Mouse (Mus musculus) adrenal gland, postnatal 14 days (tissue): ENCODE data around the gene Olfr5. TPM values are rescaled to one million over a fixed set of nuclear protein-coding genes. Genes with fewer than 3 reads are reported as not detected.
"Not testable (repeated sequence)": the region's sequence is repeated elsewhere in the genome, so short reads cannot be mapped to it uniquely, and the experiment has no call there.

Experiments
- DNase-seq: peaks from one replicate; pipeline ENCODE4 v3.0.0; 2021; ENCODE audit warnings: mixed read lengths
- long read RNA-seq, 2 experiments: library from polyadenylated mRNA; stranded (forward); transcript quantifications; one replicate each; pipeline ENCODE4 v2.0.0; 2021
- total RNA-seq: library from RNA; stranded (reverse); gene quantifications from 2 replicates; pipeline ENCODE4 v1.2.3, GENCODE M21; 2021

Olfr5 gene
- total RNA-seq: not detected in 2 replicates
- long read RNA-seq, experiment 1: 0 reads
- long read RNA-seq, experiment 2: 0 reads

GRCm38 (mm10) chr7:6486841-6487240 lies at the start of gene Olfr5:
Olfr5 (minus strand) TSS chr7:6486941.
- no peak for DNase-seq

- DNase-seq: peak; percentile 9
Measured at GRCm38 (mm10) chr7:6526141-6526540, 39.4 kb upstream of the Olfr5 start.

DNA sequence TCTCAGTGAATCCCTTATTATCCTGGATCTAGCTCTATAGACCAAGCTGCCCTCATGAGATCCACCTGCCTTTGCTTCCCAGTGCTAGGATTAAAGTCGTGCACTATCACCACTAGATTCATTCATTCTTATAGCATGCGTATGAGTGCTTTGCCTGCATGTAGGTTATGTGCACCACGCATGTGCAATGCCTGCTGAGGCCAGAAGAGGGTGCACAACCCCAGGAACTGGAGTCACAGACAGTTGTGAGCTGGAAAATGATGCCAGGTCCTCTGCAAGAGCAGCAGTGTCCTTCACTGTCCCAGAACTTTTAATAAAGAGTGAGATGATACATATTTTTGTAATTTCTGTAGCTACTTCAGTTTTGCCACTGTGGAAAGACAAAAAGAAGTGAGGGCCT lies 38.3 kb upstream of the Olfr5 start:
- DNase-seq: no peak

- DNase-seq: no peak
Measured at GRCm38 (mm10) chr7:6522850-6523249, 36.1 kb upstream of the Olfr5 start, which contains the start of gene Olfr1349. Olfr1349 (minus strand) TSS chr7:6522950.

- DNase-seq: no peak
Measured at GRCm38 (mm10) chr7:6521666-6522065, 34.9 kb upstream of the Olfr5 start.

- no peak for DNase-seq
Measured at GRCm38 (mm10) chr7:6508648-6509047, 21.9 kb upstream of the Olfr5 start, which contains the start of gene Olfr1348. Olfr1348 (minus strand) TSS chr7:6508748.

DNA sequence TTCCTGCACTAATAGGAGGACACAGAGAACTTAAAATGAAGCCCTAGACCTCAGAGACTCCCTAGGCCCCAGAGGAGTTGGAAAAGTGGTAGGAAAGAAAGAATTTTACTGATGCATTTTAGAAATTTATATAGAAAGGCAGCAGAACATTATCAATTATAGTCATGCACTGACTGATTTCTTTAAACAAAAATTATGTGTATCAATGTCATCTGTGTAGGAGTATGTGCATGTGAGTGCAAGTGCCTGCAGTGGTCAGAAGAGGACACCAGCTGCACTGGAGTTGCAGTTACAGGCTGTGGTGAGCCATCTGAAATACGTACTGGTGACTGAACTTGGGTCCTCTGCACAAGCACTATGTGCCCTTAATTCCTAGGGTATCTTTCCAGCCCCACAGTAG lies 12.9 kb upstream of the Olfr5 start, which contains the start of gene Olfr1347:
Olfr1347 (minus strand) TSS at position 101 of the 400 bp plus-strand sequence.
- no peak for DNase-seq

- not testable (repeated sequence) for DNase-seq
Measured at GRCm38 (mm10) chr7:6477633-6478032, 9.1 kb downstream of the Olfr5 start.

GRCm38 (mm10) chr7:6466951-6467350 lies 19.8 kb downstream of the Olfr5 start, which contains the start of gene Olfr1346:
Olfr1346 (plus strand) TSS chr7:6467101.
- DNase-seq: no peak

GRCm38 (mm10) chr7:6456399-6456798 lies 30.3 kb downstream of the Olfr5 start:
- DNase-seq: peak; percentile 12

GRCm38 (mm10) chr7:6455868-6456267 lies 30.9 kb downstream of the Olfr5 start, which contains the start of gene Olfr1336:
Olfr1336 (plus strand) TSS chr7:6456168.
- no peak for DNase-seq

GRCm38 (mm10) chr7:6447771-6448170 lies 39.0 kb downstream of the Olfr5 start:
- no peak for DNase-seq

GRCm38 (mm10) chr7:6441173-6441572 lies 45.6 kb downstream of the Olfr5 start:
- no peak for DNase-seq

GRCm38 (mm10) chr7:6438388-6438787 lies 48.4 kb downstream of the Olfr5 start, which contains the start of gene Olfr1344:
Olfr1344 (plus strand) TSS chr7:6438688.
- no peak for DNase-seq

- DNase-seq: peak; percentile 41
Measured at GRCm38 (mm10) chr7:6430342-6430741, 56.4 kb downstream of the Olfr5 start.

DNA sequence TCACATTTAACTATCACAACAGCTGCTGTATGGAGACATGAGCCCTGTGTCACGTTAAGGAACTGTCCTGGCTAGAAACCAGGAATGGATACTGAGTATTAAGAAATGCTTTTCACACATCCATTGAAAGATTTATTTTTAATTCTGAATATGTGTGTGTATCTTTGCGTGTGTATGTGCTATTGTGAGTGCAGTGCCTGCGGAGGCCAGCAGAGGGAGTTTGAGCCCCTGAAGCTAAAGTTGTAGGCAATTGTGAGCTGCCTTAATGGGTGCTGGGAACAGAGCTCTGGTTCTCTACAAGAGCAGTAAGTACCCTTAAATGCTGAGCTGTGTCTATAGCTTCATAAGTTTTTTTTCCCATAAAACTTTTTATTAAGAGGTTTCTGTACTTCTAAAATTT lies 57.4 kb downstream of the Olfr5 start:
- no peak for DNase-seq

Other genes with a start within 250 kb of the Olfr5 start
- gene Epp13, start 234.2 kb downstream of the Olfr5 start, total RNA-seq: not detected in 2 replicates
- gene Zfp667, start 200.4 kb downstream of the Olfr5 start, total RNA-seq: 7.1 and 7.2 TPM in 2 replicates
- 3.1 and 3.4 TPM in 2 replicates for gene Zfp583, start 155.7 kb downstream of the Olfr5 start, total RNA-seq
- 0.48 and 0.71 TPM in 2 replicates for gene Gm3854, start 143.2 kb downstream of the Olfr5 start, total RNA-seq
- gene Zfp78, start 123.7 kb downstream of the Olfr5 start, total RNA-seq: 2.9 and 3.0 TPM in 2 replicates
- gene Zfp28, start 103.6 kb downstream of the Olfr5 start, total RNA-seq: 2.6 and 4.8 TPM in 2 replicates
- gene Smim17, start 88.2 kb downstream of the Olfr5 start, total RNA-seq: 0.38 and 0.41 TPM in 2 replicates
- gene Gm20715, start 76.7 kb downstream of the Olfr5 start, total RNA-seq: 0.08 TPM in 1 of 2 replicates, not detected in the other
- not detected in 2 replicates for gene Olfr1344, start 48.3 kb downstream of the Olfr5 start, total RNA-seq
- gene Olfr1336, start 30.8 kb downstream of the Olfr5 start, total RNA-seq: not detected in 2 replicates
- gene Olfr1346, start 19.8 kb downstream of the Olfr5 start, total RNA-seq: not detected in 2 replicates
- gene Olfr1347, start 12.8 kb upstream of the Olfr5 start, total RNA-seq: not detected in 2 replicates
- not detected in 2 replicates for gene Olfr1348, start 21.8 kb upstream of the Olfr5 start, total RNA-seq
- gene Olfr1349, start 36.0 kb upstream of the Olfr5 start, total RNA-seq: not detected in 2 replicates
- gene Olfr1350, start 77.9 kb upstream of the Olfr5 start, total RNA-seq: not detected in 2 replicates
- 14.4 and 19.7 TPM in 2 replicates for gene Zim1, start 209.5 kb upstream of the Olfr5 start, total RNA-seq
- 62.7 and 74.1 TPM in 2 replicates for gene Peg3, start 243.5 kb upstream of the Olfr5 start, total RNA-seq
- gene Usp29, start 243.6 kb upstream of the Olfr5 start, total RNA-seq: 2.3 and 2.7 TPM in 2 replicates